Mouse (Mus musculus) olfactory bulb, adult 2 months (tissue): ENCODE measurements around the gene Nbeal2. TPM values are rescaled to one million over a fixed set of nuclear protein-coding genes. Genes with fewer than 3 reads are reported as not detected.
A peak's percentile ranks its signal among the peaks of the same experiment; 100 is the strongest.
"Not testable (repeated sequence)": the region's sequence is repeated elsewhere in the genome, so short reads cannot be mapped to it uniquely, and the experiment has no call there.

Experiments
- H3K27ac ChIP-seq: fragments of 200-500 bp; 2 replicates; pipeline ENCODE4 v1.5.1; 2012; ENCODE audit warnings: low read depth, low read length; ENCODE audit not compliant: insufficient read depth
- H3K4me1 ChIP-seq: fragments of 200-500 bp; 2 replicates; pipeline ENCODE4 v1.6.1; 2012; ENCODE audit warnings: low read length; ENCODE audit not compliant: control insufficient read depth, insufficient read depth
- H3K4me3 ChIP-seq: fragments of 200-500 bp; 2 replicates; pipeline ENCODE4 v1.5.1; 2012; ENCODE audit warnings: mild to moderate bottlenecking, low read depth, low read length, moderate library complexity; ENCODE audit not compliant: insufficient read depth
- CTCF ChIP-seq: fragments of 200-500 bp; IDR thresholded peaks from 2 replicates; pipeline ENCODE4 v1.5.1; 2012; ENCODE audit warnings: low read depth, mild to moderate bottlenecking, low read length, moderate library complexity; ENCODE audit not compliant: insufficient read depth
- POLR2A ChIP-seq: fragments of 200-500 bp; IDR thresholded peaks from 2 replicates; pipeline ENCODE4 v1.6.1; 2012; ENCODE audit warnings: mild to moderate bottlenecking, low read depth, low read length, moderate library complexity; ENCODE audit not compliant: insufficient read depth
- WGBS: fragments of 180-500 bp; shearing (Covaris S2); methylation state at CpG from one replicate; pipeline ENCODE4 v1.1.7; 2018; 5-methylcytosine and 5-hydroxymethylcytosine counted together
- polyA plus RNA-seq: library from polyadenylated mRNA; stranded (reverse); fragments of >200 nt; gene quantifications from 2 replicates; pipeline ENCODE4 v1.2.4, GENCODE M21; 2012; ENCODE audit warnings: low replicate concordance; ENCODE audit not compliant: missing spikeins, insufficient read depth, insufficient read length

Nbeal2 gene
- polyA plus RNA-seq, 1 experiment = not detected

DNA sequence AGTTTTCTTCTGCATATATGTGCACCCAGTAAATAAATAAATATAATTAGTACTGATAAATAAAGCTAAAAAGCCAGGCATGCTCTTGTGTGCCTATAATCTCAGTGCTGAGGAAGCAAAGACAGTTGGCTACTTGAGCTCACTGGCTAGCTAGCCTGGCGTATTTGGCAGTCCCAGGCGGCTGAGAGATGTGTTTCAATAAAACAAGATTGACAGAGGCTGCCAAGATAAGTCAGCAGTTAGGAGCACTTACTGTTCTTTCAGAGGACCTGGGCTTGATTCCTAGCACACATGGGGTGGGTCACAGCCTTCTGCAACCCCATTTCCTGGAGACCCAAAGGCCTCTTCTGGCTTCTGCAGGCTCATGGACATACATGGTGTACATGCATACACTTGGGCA is 33.9 kb upstream of the Nbeal2 start:
- WGBS = 74% methylated on average over 2 of the region's 2 CpGs
- peaks cover 41% of the 10 kb centered on the region for H3K4me1 ChIP-seq
- no peak overlapping the region for H3K4me3 ChIP-seq
- no peak overlapping the region for H3K27ac ChIP-seq
- TF ChIP-seq POLR2A = no peak
- no peak for TF ChIP-seq CTCF

DNA sequence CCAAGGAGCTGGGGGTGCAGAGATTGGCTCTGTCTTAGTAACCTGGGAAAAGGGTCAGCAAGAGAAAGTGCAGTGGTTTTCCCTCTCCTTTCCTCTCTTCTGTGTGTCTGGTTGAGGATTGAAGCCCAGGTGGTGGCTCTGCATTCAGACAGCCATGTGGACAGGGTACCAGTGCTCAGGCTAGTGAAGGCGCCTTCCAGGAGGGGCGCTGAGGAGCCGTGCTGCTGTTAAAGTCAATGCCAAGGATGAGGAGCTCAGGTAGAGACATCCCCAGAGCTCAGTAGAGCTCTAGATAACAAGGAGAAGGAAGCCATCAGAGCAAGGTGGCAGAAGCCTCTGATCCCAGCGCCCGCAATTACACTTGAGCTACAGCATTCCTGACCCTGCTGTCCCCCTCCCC is 33.1 kb upstream of the Nbeal2 start:
- WGBS = 86% methylated on average over 5 of the region's 5 CpGs
- peaks cover 45% of the 10 kb centered on the region for H3K4me1 ChIP-seq

DNA sequence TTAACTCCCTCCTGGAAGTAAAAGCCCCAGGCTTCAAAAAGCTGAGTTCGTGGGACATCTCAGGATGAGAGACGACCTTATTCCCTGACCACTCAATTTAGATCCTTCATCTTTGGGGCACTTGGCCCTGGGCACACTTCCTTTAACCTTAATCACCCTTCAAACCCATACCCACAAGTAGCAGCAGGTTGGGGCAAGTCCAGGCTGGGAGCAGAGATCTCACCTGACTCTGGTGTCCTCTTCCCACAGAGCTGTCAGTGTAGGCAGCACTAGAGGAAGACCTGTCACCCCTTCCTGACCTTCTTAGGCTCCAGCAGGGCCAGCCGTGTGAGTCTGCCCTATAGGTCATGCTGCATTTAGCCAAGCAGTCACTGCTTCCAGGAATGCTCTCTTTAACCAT is 32.5 kb upstream of the Nbeal2 start:
- Histone ChIP-seq H3K27ac (no peak overlapping the region), H3K4me1 (peaks cover 50% of the 10 kb centered on the region), H3K4me3 (no peak overlapping the region)
- TF ChIP-seq POLR2A = no peak
- TF ChIP-seq CTCF = no peak
- WGBS = 85% methylated on average over 3 of the region's 3 CpGs

More for the DNA sequence above, 33.1 kb upstream of the Nbeal2 start:
- TF ChIP-seq CTCF = no peak
- no peak for TF ChIP-seq POLR2A
- Histone ChIP-seq H3K4me3 (no peak overlapping the region), H3K27ac (no peak overlapping the region)

DNA sequence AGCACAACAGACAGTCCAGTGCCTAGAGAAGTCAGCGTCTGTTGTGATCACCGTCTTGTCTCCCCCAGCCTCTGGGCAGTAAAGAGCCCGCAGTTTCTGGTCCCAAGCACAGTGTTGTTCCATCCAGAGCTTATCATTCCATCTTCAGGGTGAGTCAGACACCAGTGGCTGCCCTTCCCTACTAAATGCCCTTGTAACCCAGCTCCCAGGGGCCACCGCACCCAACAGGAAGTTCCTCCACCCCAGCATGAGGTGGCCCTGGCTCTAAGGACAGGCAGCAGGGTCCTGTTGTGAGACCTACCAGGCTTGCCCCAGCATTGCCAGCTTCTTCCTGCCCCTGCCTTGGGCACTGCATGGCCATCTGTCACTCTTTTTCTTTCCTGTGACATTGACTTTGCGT is 31.6 kb upstream of the Nbeal2 start:
- 87% methylated on average over 5 of the region's 5 CpGs for WGBS
- TF ChIP-seq CTCF = no peak
- TF ChIP-seq POLR2A = no peak
- H3K4me1 ChIP-seq = peaks cover 55% of the 10 kb centered on the region
- peak overlapping the region; percentile 36; the same call in 1 of the 2 replicates for H3K27ac ChIP-seq
- no peak overlapping the region for H3K4me3 ChIP-seq

DNA sequence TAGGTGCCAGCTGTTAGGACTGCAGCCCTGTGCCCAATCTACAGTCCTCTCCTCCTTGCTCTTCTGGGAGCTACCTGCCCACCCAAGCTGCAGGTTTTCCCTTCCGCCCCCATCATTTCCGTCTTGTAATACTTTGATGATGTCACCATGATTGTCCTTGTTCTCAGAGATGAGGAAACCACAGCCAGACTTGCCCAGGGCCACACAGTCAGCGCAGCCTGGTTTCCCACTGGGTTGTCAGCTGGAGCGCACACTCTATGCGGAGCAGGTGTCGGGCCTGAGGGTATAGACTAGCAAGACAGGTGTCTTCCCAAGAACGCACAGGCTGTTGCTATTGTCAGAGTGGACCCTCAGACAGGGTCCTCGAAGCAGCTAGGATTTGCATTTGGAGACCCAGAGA is 31.2 kb upstream of the Nbeal2 start:
- Histone ChIP-seq H3K4me1 (peaks cover 55% of the 10 kb centered on the region), H3K27ac (peak overlapping the region; percentile 36; the same call in 1 of the 2 replicates), H3K4me3 (no peak overlapping the region)
- no peak for TF ChIP-seq CTCF
- no peak for TF ChIP-seq POLR2A
- WGBS = 88% methylated on average over 8 of the region's 8 CpGs

DNA sequence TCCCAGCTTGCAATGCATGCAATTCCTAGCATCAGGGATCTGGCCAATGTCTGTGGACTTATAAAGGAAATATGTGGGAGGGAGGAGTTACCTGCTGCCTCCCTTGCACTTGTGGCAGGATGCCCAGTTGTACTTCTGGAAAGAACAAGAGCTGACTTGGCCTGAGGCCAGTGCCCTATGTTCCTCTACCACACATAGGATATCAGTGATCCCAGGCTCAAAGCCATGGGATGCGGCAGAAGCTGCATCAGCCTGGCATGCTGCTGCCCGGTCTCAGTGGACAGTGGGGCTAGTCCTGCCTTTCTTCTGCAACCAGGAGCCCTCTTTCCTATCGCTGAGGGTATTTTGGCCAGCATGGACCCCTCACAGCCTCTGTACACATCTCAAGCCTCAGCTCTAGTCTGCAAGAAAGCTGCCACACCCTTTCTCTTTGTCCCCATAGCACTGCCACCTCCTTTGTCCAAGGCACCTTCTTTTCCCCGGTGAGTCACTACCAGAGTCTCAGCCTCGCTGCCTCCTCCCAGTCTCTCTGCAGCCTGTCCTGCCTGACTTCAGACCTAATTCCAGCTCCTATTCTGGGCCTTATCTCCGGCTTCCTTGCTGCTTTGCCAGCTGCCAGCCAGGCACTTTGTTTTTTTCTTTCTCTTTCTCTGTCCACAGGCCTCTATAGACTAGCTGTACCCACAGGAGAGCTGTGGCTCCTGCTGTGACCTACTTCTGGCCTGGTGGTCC is 30.3 kb upstream of the Nbeal2 start:
- H3K4me3 ChIP-seq = no peak overlapping the region
- peaks cover 56% of the 10 kb centered on the region for H3K4me1 ChIP-seq
- 22% methylated on average over 6 of the region's 6 CpGs for WGBS
- TF ChIP-seq CTCF = no peak
- peak overlapping the region; percentile 36 for H3K27ac ChIP-seq

DNA sequence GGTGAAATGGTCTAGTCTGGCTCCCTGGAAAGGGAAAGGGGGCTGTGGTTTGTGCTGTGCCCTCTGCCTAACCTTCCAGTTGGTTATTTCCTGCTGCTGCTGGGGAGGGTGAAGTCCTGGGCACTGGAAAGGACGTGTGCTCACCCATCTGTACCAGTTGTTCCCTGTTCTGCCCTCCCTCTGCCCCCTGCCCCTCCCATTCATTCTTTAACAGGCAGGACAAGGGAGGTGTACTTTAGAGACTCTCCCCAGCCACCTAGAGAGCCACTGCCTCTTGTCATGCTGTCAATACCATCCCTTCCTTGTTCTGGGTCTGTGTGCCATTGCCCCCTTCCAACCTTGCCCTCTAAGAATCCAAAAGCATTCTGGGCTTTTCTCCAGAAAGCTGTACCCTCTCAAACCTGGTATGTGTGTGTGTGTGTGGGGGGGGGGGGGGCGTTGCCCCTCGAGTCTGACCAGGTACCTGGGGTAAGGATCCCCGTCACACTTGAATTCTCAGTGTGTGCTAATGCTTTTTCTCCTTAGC is 29.7 kb upstream of the Nbeal2 start:
- H3K4me1 ChIP-seq = peaks cover 59% of the 10 kb centered on the region
- TF ChIP-seq CTCF = no peak
- H3K4me3 ChIP-seq = no peak overlapping the region
- H3K27ac ChIP-seq = peak overlapping the region; percentile 3; the same call in 1 of the 2 replicates
- WGBS = 38% methylated on average over 4 of the region's 4 CpGs

DNA sequence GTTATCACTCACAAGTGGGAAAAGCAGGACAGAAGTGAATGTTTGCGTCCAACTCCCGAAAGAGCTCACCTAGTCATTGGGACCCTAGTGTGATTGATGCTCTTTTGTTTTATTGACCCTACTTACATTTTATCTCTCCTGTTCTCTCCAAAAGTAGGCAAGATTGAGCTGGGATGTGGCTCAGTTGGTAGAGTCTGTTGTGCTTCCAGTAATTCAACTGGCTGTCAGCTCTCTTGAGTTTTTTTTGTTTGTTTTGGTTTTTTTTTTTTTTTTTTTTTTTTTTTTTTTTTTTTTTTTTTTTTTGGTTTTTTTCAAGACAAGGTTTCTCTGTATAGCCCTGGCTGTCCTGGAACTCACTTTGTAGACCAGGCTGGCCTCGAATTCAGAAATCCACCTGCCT is 28.7 kb upstream of the Nbeal2 start:
- H3K4me3 ChIP-seq, H3K27ac ChIP-seq: not testable (repeated sequence)
- H3K4me1 ChIP-seq = peaks cover 61% of the 10 kb centered on the region
- WGBS = 89% methylated on average over 3 of the region's 3 CpGs

DNA sequence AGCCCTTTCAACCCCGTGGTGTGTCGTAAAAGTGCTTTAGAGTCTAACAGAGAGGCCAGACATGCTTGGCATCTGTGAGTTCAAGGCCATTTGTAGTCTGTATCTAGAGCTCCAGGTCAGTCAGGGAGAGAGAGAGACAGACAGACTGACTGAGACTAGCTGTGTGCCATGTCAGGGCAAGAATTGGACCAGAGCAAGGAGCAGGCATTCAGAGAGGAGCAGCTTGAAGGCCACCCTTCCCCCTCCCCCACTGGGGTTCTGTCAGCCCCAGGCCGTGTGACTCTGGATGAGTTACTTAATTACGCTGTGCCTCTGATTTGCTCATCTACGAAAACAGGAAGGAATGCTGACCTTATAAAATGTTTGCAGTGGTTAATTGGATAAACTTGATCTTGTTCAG is 28.3 kb upstream of the Nbeal2 start:
- peak overlapping the region; percentile 80 for H3K27ac ChIP-seq
- WGBS = 29% methylated on average over 5 of the region's 5 CpGs
- no peak overlapping the region for H3K4me3 ChIP-seq
- H3K4me1 ChIP-seq = peaks cover 66% of the 10 kb centered on the region
- TF ChIP-seq POLR2A (no peak), CTCF (no peak)
